ENCODE assay signal across 28 mouse cellular contexts in genomic region chr11:70039631-70040030, GRCm38 (mm10). TPM values are rescaled to one million over a fixed set of nuclear protein-coding genes. Genes with fewer than 3 reads are reported as not detected.
"Had no signal": no experiment of that assay in that cellular context is flagged by ENCODE, and none has a peak within 500 bp of the region (broad histone marks: within the 10 kb centered on the region; RNA-seq: fewer than 3 reads in every experiment).

No protein-coding gene starts in this region.

- H3K4me2 ChIP-seq: heart, embryonic 12.5 days; hindbrain, embryonic 13.5 days; hindbrain, embryonic 15.5 days; kidney, embryonic 15.5 days; limb, embryonic 13.5 days; limb, embryonic 15.5 days; liver, embryonic 12.5 days had no signal

- H3K27ac ChIP-seq: heart, embryonic 10.5 days; hindbrain, embryonic 13.5 days; hindbrain, embryonic 15.5 days; hindbrain, postnatal 0 days; kidney, embryonic 15.5 days; kidney, postnatal 0 days; limb, embryonic 13.5 days; limb, embryonic 15.5 days; liver, embryonic 12.5 days; liver, embryonic 14.5 days had no signal

- DNase-seq: gastrocnemius, postnatal 14 days; gastrocnemius, postnatal 36 days; heart, adult 18-20 months; heart, postnatal 14 days; heart, postnatal 36 days; kidney, adult 11 months; kidney, adult 2 months; kidney, adult 9 months; kidney, postnatal 14 days; kidney, postnatal 36 days; layer of hippocampus, adult 9-11 months; layer of hippocampus, postnatal 36 days; left cerebral cortex, postnatal 4 days had no signal

- H3K9ac ChIP-seq: heart, embryonic 12.5 days; hindbrain, embryonic 13.5 days; hindbrain, embryonic 15.5 days; kidney, embryonic 15.5 days; limb, embryonic 13.5 days; limb, embryonic 15.5 days; liver, embryonic 12.5 days; liver, embryonic 14.5 days had no signal

- H3K27me3 ChIP-seq: heart, embryonic 12.5 days; hindbrain, embryonic 13.5 days; hindbrain, embryonic 15.5 days; kidney, embryonic 15.5 days; limb, embryonic 13.5 days; limb, embryonic 15.5 days; liver, embryonic 12.5 days had no signal

- H3K4me3 ChIP-seq: heart, embryonic 10.5 days; heart, embryonic 12.5 days; hindbrain, embryonic 13.5 days; hindbrain, embryonic 15.5 days; kidney, embryonic 15.5 days; limb, embryonic 13.5 days; limb, embryonic 15.5 days; liver, embryonic 12.5 days had no signal

- H3K4me1 ChIP-seq: heart, embryonic 12.5 days; hindbrain, embryonic 13.5 days; hindbrain, embryonic 15.5 days; limb, embryonic 13.5 days; limb, embryonic 15.5 days had no signal

- ATAC-seq: hindbrain, postnatal 0 days; intestine, embryonic 16.5 days; liver, embryonic 12.5 days had no signal

- H3K9me3 ChIP-seq: heart, embryonic 10.5 days; heart, embryonic 12.5 days; hindbrain, embryonic 13.5 days; hindbrain, embryonic 15.5 days; kidney, embryonic 15.5 days; limb, embryonic 13.5 days; limb, embryonic 15.5 days; liver, embryonic 12.5 days had no signal

RNA-seq across cellular contexts. Expression of gene Asgr1, which starts 14.3 kb away (rescaled TPM):
- polyA plus RNA-seq: heart, embryonic 14.5 days; heart, embryonic 16.5 days; large intestine, adult 2 months had no signal
